Mouse (Mus musculus) hindbrain, embryonic 14.5 days (tissue): Measurements from ENCODE around the gene Slc29a3. TPM values are rescaled to one million over a fixed set of nuclear protein-coding genes. Genes with fewer than 3 reads are reported as not detected.

ENCODE experiments used
- ATAC-seq: fragments of 200-750 bp; cut with Nextera tagmentation; 2 replicates; pipeline ENCODE4 v1.8.0; 2017; ENCODE audit warnings: moderate number of reproducible peaks, mild to moderate bottlenecking, moderate TSS enrichment, moderate library complexity; ENCODE audit not compliant: low FRiP score
- DNase-seq: peaks from one replicate; pipeline ENCODE4 v3.0.0-alpha.2; 2015; ENCODE audit warnings: low spot score
- H3K27ac ChIP-seq: fragments of 300-500 bp; sonication (generic); 2 replicates; pipeline ENCODE4 v1.5.1; 2014; ENCODE audit warnings: mild to moderate bottlenecking, moderate library complexity
- H3K27me3 ChIP-seq: fragments of 300-500 bp; sonication (generic); 2 replicates; pipeline ENCODE4 v1.6.1; 2014; ENCODE audit warnings: mild to moderate bottlenecking, low read length, mixed read lengths; ENCODE audit not compliant: control insufficient read depth, insufficient read depth
- H3K36me3 ChIP-seq: fragments of 300-500 bp; sonication (generic); replicated peaks from 2 replicates; pipeline ENCODE4 v1.6.1; 2014; ENCODE audit not compliant: control insufficient read depth, insufficient read depth
- H3K4me1 ChIP-seq: fragments of 300-500 bp; sonication (generic); replicated peaks from 2 replicates; pipeline ENCODE4 v1.6.1; 2014; ENCODE audit warnings: antibody characterized with exemption, low read length, mixed read lengths; ENCODE audit not compliant: control insufficient read depth, insufficient read depth
- H3K4me2 ChIP-seq: fragments of 300-500 bp; sonication (generic); replicated peaks from 2 replicates; pipeline ENCODE4 v1.6.1; 2014; ENCODE audit warnings: mild to moderate bottlenecking, moderate library complexity
- H3K4me3 ChIP-seq: fragments of 300-500 bp; sonication (generic); replicated peaks from 2 replicates; pipeline ENCODE4 v1.5.1; 2014; ENCODE audit warnings: mild to moderate bottlenecking, low read length
- H3K9ac ChIP-seq: fragments of 300-500 bp; sonication (generic); 2 replicates; pipeline ENCODE4 v1.6.1; 2014
- H3K9me3 ChIP-seq: fragments of 300-500 bp; sonication (generic); 2 replicates; pipeline ENCODE4 v1.6.1; 2016; ENCODE audit warnings: low read length; ENCODE audit not compliant: control insufficient read depth
- WGBS: fragments of 180-500 bp; shearing (Covaris S2); extraction: QIAGEN DNeasy Blood & Tissue Kit; methylation state at CpG from one replicate; pipeline ENCODE4 v1.1.7; 2014; 5-methylcytosine and 5-hydroxymethylcytosine counted together
- polyA plus RNA-seq: library from polyadenylated mRNA; unstranded; fragments of >200 nt; fragmentation: Nextera tagmentation; extraction: Ambion mirVana; gene quantifications from 2 replicates; pipeline ENCODE4 v1.2.1, GENCODE M21; 2014

Gene Slc29a3
- polyA plus RNA-seq, 1 experiment from 2014 or later = 8.9 TPM

- DNase-seq (no peak), ATAC-seq (no peak)
- Histone ChIP-seq H3K36me3 (no peaks in the 10 kb centered on the region), H3K4me3 (no peak overlapping the region), H3K4me1 (no peaks in the 10 kb centered on the region), H3K9ac (no peak overlapping the region), H3K27ac (no peak overlapping the region), H3K9me3 (no peaks in the 10 kb centered on the region), H3K27me3 (no peaks in the 10 kb centered on the region), H3K4me2 (no peak overlapping the region)
- 82% methylated on average over 7 of the region's 9 CpGs for WGBS
Measured at GRCm38 (mm10) chr10:60737886-60738640, 14.5 kb downstream of the Slc29a3 start.

DNA sequence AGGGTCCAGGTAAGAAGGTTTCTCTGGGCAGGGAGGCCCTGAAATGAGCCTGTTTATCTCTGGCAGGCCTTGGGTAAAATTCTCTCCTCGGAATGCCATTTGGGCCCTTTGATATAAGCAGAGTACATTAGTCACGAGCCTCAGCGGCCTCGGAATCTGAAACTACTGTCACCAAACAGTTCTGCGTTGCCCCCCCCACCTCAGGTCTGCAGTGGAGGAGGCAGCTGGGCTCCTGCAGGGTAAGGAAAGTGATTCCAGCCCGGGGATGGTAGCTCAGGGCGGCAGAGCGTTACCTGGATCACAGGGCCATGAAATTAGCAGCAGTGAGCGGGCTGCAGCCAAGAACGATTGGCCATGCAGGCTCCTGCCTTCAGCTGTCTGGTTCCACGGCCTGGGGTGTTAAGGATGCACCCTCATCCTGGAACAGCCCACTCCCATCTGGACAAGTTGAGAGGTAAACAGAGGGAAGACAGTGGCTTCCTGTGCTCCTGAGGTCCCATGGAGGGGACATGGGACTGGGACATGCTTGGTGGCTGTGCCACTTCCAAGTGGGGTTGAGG lies 15.3 kb downstream of the Slc29a3 start:
- Histone ChIP-seq H3K27me3 (no peaks in the 10 kb centered on the region), H3K27ac (no peak overlapping the region), H3K36me3 (no peaks in the 10 kb centered on the region), H3K4me1 (peaks cover 5% of the 10 kb centered on the region), H3K9me3 (no peaks in the 10 kb centered on the region), H3K9ac (no peak overlapping the region), H3K4me2 (no peak overlapping the region), H3K4me3 (no peak overlapping the region)
- WGBS = 67% methylated on average over 11 of the region's 11 CpGs
- DNase-seq (no peak), ATAC-seq (no peak)

DNA sequence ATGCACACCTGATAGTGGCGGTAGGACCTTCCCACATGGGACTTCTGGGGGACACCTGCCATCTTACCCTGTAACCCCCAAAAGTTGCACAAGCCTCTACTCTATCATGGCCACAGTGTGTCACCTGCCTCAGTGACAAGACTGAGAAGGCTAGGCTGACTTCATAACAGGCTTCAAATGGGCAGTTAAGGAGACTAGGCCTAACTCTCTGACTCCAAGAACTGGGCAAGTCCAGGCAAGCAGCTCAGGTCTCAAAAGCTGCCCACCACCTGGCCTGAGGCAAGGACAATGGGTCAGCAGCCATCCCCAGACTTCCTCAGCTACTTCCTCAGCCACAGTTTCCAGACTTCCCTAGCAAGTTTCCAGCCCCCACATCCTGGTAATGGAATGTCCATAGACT lies 16.9 kb downstream of the Slc29a3 start:
- ATAC-seq (no peak), DNase-seq (no peak)
- Histone ChIP-seq H3K27ac (no peak overlapping the region), H3K4me3 (no peak overlapping the region), H3K4me1 (peaks cover 11% of the 10 kb centered on the region), H3K9ac (no peak overlapping the region), H3K4me2 (no peak overlapping the region), H3K9me3 (no peaks in the 10 kb centered on the region), H3K36me3 (no peaks in the 10 kb centered on the region), H3K27me3 (no peaks in the 10 kb centered on the region)
- 100% methylated on average over 1 of the region's 1 CpGs for WGBS

DNA sequence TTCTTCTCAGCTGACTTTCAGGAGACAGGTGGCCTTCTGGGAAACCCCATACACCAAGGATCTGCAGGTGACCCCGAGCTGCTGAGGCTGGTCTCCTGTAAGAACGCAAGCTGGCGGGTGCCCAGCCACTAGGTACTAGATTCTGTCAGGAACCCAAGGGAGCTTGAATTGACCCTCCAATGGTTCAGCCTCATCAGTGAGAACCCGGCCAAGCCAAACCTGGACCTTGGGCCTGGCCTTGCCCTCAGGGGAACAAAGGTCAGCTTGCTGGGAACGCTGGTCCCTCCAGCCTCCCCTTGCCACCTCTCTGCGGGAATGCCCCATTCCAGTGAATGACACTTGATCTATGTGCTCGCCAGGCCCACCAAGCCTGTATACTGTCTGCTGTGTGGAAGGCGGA lies 19.1 kb downstream of the Slc29a3 start:
- no peak for DNase-seq
- Histone ChIP-seq H3K36me3 (no peaks in the 10 kb centered on the region), H3K9ac (no peak overlapping the region), H3K9me3 (no peaks in the 10 kb centered on the region), H3K27ac (no peak overlapping the region), H3K4me2 (no peak overlapping the region), H3K4me3 (no peak overlapping the region), H3K4me1 (peaks cover 11% of the 10 kb centered on the region), H3K27me3 (no peaks in the 10 kb centered on the region)
- no peak for ATAC-seq
- 79% methylated on average over 8 of the region's 8 CpGs for WGBS

- Histone ChIP-seq H3K4me3 (no peak overlapping the region), H3K9ac (peak overlapping the region; percentile 20; the same call in 1 of the 2 replicates), H3K4me1 (peaks cover 11% of the 10 kb centered on the region), H3K27ac (peak overlapping the region; percentile 22), H3K4me2 (no peak overlapping the region), H3K27me3 (no peaks in the 10 kb centered on the region), H3K9me3 (no peaks in the 10 kb centered on the region), H3K36me3 (no peaks in the 10 kb centered on the region)
- ATAC-seq (no peak), DNase-seq (no peak)
- 33% methylated on average over 2 of the region's 2 CpGs for WGBS
Measured at GRCm38 (mm10) chr10:60732397-60732861, 20.2 kb downstream of the Slc29a3 start.

DNA sequence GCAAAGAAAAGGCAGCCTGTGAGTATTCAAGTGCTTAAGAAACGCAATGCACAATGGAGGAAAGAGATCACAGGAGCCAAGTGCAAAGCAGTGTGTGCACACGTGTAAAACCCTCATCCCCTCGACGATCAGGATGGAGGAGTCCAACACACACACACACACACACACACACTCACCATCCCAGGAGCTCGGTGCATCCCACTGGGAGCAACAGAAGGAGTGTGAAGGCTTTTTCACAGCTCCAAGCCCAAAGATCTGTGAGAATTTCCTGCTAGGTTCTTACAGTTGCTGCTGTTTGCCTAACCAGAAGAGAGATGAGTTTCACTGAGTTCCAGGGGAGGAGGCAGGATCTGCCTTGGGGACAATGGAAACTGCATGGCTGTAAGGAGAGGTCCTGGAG lies 20.9 kb downstream of the Slc29a3 start:
- no peak overlapping the region for H3K9ac ChIP-seq
- DNase-seq (no peak), ATAC-seq (no peak)

GRCm38 (mm10) chr10:60727301-60727700 lies 25.3 kb downstream of the Slc29a3 start:
- Histone ChIP-seq H3K4me3 (no peak overlapping the region), H3K36me3 (peaks cover 6% of the 10 kb centered on the region; the same call in 1 of the 2 replicates), H3K27me3 (no peaks in the 10 kb centered on the region), H3K4me2 (no peak overlapping the region), H3K9me3 (no peaks in the 10 kb centered on the region), H3K27ac (no peak overlapping the region), H3K9ac (no peak overlapping the region), H3K4me1 (peaks cover 8% of the 10 kb centered on the region)
- DNase-seq = no peak
- 30% methylated on average over 5 of the region's 5 CpGs for WGBS
- ATAC-seq = no peak

More for the DNA sequence above, 20.9 kb downstream of the Slc29a3 start:
- H3K4me2 ChIP-seq = no peak overlapping the region
- peak overlapping the region; percentile 22 for H3K27ac ChIP-seq
- WGBS = 32% methylated on average over 5 of the region's 5 CpGs
- H3K9me3 ChIP-seq = no peaks in the 10 kb centered on the region
- H3K4me1 ChIP-seq = peaks cover 11% of the 10 kb centered on the region
- no peaks in the 10 kb centered on the region for H3K27me3 ChIP-seq
- H3K4me3 ChIP-seq = no peak overlapping the region
- no peaks in the 10 kb centered on the region for H3K36me3 ChIP-seq

DNA sequence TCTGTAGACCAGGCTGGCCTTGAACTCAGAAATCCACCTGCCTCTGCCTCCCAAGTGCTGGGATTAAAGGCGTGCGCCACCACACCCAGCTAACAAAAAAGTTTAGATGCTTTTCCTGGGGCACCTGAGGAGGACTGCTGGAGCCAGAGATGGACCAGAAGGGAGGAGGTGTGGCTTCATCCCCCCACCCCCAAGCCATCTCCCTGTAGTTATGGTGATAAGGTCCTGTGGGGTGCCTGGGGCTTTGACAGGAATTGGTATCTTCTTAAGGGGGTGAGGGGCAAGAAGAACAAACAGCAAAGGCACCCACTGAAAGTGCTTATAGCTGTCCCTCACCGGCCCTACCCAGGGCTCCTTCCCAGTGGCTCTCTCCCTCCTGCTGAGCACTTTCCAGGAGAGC lies 25.7 kb downstream of the Slc29a3 start:
- Histone ChIP-seq H3K4me3 (no peak overlapping the region), H3K4me2 (no peak overlapping the region)

DNA sequence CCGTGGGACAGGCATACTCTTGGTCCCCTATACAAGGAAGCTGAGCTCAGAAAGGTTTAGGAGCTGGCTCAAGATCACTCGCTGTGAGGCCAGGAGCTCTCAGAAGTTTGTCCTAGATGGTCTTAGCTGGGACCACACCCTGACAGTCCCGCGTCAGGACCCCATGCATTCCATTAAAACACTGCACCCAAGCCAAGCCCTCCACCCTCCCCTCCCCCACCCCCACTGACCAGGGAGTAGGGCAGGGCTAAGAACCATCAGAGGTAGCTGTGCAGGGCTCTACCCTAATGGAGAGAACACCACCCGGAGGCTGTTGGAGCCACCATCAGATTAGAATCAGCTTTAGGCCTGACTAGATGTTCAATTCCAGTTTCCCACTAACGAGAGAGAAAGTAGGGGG lies 28.1 kb downstream of the Slc29a3 start:
- no peak overlapping the region for H3K4me3 ChIP-seq
- peaks cover 6% of the 10 kb centered on the region; the same call in 1 of the 2 replicates for H3K36me3 ChIP-seq
- DNase-seq = no peak
- H3K27me3 ChIP-seq = no peaks in the 10 kb centered on the region
- WGBS = 81% methylated on average over 6 of the region's 6 CpGs
- peaks cover 7% of the 10 kb centered on the region; the same call in 1 of the 2 replicates for H3K4me1 ChIP-seq
- no peaks in the 10 kb centered on the region for H3K9me3 ChIP-seq
- H3K9ac ChIP-seq = no peak overlapping the region
- H3K4me2 ChIP-seq = no peak overlapping the region
- no peak overlapping the region for H3K27ac ChIP-seq
- no peak for ATAC-seq

More for the DNA sequence above, 25.7 kb downstream of the Slc29a3 start:
- H3K27ac ChIP-seq = no peak overlapping the region
- DNase-seq (no peak), ATAC-seq (no peak)
- no peaks in the 10 kb centered on the region for H3K27me3 ChIP-seq
- H3K9me3 ChIP-seq = no peaks in the 10 kb centered on the region
- peaks cover 6% of the 10 kb centered on the region; the same call in 1 of the 2 replicates for H3K36me3 ChIP-seq
- 64% methylated on average over 3 of the region's 3 CpGs for WGBS
- no peak overlapping the region for H3K9ac ChIP-seq
- peaks cover 8% of the 10 kb centered on the region; the same call in 1 of the 2 replicates for H3K4me1 ChIP-seq
